Mouse (Mus musculus) G1E (cell line): ENCODE data around the gene Padi6.

Experiments used
- CTCF ChIP-seq: IDR thresholded peaks from 2 replicates; pipeline ENCODE4 v1.5.1; 2012; ENCODE audit warnings: low read depth, low read length, inconsistent platforms, mixed read lengths
- GATA1 ChIP-seq: IDR thresholded peaks from 2 replicates; pipeline ENCODE4 v1.6.1; 2012; ENCODE audit warnings: borderline replicate concordance, low read length, inconsistent platforms, mixed read lengths
- GATA2 ChIP-seq: IDR thresholded peaks from 2 replicates; pipeline ENCODE4 v1.6.1; 2012; ENCODE audit warnings: low read depth, low read length, inconsistent platforms, borderline replicate concordance
- POLR2AphosphoS5 ChIP-seq: IDR thresholded peaks from 2 replicates; pipeline ENCODE4 v1.6.1; 2012; ENCODE audit warnings: low read depth, low read length, inconsistent platforms; ENCODE audit not compliant: insufficient replicate concordance
- TAL1 ChIP-seq: conservative IDR thresholded peaks from 2 replicates; pipeline ENCODE4 v1.6.1; 2012; ENCODE audit warnings: low read depth, low read length, inconsistent platforms, mixed read lengths

DNA sequence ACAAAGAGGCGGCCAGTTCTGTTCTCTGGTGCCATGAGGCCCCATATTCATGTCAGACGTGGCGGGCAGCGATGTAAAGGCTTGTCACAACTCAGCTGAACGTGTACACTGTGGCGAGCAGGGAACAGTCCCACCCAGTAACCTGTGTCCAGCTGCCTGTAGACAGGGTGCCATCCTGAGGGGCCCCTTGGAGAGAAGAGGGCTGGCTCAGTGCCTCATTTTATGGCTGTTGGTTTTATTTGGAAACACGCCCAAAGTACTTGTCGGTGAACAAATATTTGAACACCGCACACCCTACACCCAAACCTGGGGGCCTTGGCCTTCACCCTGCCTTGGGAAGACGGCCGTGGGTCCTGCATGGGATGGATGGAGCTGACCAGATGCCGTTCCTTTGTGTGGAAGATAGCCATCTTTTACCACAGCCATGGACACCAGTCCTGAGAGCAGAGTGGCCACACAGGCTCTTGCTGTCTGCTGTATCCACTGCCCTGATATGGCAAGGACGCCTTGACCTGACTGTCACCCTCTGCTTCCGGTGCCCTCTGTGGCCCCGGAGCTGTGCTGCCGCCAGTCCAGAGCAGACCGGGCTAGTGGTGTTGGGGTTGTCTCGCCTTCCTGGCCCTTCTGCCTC lies 34.0 kb downstream of the Padi6 start:
- TF ChIP-seq GATA1: no peak
- no peak for TF ChIP-seq CTCF
- no peak for TF ChIP-seq TAL1
- TF ChIP-seq POLR2AphosphoS5: no peak
- no peak for TF ChIP-seq GATA2
